Mouse (Mus musculus) ovary, postnatal 36 days (tissue): Measurements from ENCODE around the gene Col15a1.

Experiments used
- DNase-seq: peaks from one replicate; pipeline ENCODE4 v3.0.0; 2022; ENCODE audit warnings: low spot score, mixed read lengths

Col15a1 gene

DNA sequence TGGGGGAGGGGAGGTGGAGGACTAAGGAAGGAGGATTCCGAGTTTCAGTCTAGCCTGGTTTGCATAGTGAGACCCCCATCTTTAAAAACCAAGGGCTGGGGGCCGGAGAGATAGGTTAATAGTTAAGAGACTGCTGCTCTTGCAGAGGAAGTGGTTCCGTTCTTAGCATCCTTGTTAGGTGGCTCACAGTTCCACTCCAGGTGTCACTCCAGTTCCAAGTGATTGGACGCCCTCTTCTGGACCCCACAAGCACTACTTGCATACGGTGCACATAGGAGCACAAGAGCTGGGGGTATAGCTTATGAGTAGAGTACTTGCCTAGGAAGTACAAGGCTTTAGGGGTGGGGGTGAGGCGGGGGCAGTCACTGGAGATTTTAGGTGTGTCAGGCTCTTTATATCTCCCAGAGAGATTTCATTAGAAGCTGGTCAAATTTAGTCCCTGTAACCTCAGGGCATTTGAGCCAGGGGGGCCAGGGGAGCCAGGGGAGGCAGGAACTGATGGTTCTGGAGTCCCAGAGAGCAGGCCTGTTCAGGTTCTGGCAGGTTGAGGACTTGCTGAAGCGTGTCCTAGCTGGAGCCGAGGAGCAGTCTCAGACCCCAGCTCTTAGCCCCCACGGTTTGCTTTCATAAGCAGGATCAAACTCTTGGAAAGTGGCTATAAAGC is 143.6 kb downstream of the Col15a1 start:
- DNase-seq = peak; percentile 31

DNA sequence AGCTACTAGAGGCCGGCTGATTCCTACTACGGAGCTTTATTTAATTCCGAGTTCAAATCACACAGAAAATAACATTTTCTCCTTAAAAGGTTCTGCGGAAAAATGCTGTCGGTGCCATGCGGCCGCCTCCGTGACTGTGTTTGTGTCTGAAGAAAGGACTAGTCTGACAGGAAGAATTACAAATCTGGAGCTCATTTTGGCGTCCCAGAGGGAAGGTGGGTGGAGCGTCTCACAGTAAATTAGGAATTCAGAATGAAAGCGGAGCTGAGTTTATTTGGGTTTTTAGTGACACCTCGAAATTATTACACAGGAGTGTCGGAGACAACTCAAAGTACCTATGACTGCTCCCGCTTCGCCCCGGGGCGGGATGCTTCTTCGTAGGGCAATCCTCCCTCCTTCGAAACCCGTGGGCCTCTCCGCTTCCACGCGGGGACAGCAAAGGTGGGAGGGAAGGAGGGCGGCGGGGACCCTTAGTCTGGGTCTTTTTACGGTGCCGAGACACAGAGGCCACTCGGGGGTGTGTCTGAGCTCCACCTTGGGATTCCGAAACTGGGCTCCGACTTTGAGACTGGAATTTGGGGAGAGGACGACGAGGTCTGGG is 144.2 kb downstream of the Col15a1 start:
- peak; percentile 37 for DNase-seq

DNA sequence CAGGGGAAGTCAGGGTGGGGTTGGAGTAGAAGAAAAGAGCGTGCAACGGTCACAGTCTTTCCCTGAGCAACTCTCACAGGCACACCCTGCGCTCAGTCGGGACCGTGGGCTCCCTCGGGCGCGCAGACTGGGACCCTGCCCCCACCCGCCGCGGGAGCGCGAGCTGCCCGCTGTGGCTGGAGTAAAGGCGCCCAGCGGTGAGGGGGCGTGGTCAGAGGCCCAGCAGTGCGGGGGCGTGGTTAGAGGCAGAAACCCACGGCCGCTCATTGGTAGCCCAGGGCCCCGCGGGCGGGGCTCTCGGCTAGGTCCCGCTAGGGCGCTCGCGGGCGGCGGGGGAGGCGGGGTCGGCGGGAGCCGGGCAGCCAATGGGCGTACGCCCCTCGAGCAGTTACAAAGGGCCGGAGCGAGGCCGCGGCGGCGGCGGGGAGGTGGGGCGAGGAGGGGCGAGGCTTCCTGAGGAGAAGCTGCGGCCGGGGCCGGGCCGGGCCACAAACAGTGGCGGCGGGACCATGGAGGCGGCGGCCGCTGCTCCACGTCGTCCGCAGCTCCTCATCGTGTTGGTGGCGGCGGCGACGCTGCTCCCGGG is 144.9 kb downstream of the Col15a1 start, which contains the start of gene Tgfbr1:
TSS of gene Tgfbr1 (plus strand) at position 420 of the 586 bp plus-strand sequence.
- peak; percentile 100 for DNase-seq

DNA sequence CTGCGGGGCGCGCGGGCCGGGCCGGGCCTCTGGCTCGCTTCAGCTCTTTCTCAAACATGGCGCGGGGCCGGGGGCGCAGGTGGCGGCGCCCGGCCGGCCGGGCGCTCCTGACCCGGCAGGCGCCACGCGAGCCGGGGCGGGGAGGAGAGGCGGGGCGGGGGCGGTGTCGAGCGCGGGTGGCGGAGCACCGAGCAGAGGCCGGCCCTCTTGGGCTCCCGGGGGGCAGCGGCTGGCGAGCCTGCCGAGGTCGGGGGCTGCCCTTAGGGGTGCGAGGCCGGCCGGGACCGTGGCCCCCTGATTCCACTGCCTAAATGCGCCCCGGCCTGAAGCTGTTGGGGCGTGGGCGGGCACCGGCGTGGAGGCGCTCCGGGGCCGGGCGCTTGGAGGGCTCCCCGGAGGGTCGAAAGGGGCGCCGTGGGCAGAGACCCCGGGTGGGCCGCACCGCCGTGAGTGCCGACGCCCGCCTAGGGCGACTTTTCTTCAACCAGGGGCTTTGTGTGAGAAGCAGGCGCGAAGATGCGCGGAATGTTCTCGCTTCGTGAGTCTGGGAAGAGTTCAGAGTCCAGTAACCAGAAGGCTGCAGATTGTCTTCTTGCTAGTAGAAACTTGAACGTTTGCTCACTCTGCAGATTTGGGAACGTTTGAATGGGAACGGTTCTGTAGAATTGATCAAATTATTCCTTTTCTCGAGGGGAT is 145.6 kb downstream of the Col15a1 start:
- DNase-seq = peak; percentile 79

DNA sequence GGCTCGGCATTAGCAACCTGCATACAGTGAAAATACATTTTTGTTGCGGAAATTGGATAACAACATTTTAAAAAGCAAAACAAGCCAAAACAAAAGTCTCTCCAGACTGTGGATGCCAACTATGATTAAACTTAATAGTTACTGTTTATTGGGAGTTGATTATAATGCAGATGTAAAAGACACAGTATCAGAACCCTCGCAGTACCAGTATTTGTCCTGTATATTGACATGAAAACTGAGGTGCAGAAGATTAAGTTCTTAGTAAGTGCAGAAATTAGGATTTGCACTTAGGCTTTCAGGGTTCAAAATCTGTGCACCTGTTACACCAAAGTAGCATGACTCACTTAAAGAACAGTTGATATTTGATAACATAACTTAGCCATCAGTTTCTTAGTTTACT is 146.3 kb downstream of the Col15a1 start:
- no peak for DNase-seq

DNA sequence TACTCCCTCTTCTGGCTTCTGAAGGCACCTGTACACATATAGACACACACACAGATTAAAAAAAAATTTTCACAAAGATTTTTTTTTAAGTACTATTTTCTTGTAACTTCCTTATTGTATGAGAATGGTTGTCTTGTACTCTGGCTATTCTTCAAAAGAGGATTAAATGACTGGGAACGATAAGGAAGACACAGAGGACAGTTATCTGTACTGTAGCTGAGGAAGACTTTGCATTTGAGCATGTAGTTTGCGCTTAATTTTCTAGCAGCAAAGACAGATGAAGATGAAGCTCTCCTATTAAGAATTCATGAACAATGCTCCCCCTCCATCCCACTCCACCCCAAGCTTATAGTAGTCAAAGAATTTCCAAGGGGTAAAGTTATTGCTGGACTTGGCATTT is 154.7 kb downstream of the Col15a1 start:
- no peak for DNase-seq
